Comparison of ENCODE assay signal across 15 mouse cellular contexts in the genomic region with DNA sequence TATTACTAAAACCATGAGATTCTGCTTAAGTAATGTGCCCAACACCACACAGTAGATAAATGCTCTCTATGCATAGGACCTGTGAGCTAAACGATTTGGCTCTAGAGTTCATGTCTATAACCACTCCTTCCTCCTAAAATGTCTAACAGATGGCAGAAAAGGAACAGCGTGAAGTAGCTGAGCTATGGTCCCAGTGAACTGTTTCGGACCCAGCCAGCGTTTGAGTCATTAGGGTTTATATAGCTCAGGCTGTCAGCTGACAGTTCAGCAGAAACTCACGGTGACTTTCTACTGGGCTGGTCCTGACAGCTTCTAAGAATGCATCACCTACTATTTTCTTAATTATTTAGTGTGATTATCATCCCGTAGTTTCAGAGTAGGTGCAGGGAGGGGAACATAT.
DNase-seq lines count a peak whose midpoint lies in the region; ATAC-seq and TF ChIP-seq lines count a peak whose summit lies in the region.
"Had no signal": no experiment of that assay in that cellular context is flagged by ENCODE, and none has a peak within 500 bp of the region (broad histone marks: within the 10 kb centered on the region; RNA-seq: fewer than 3 reads in every experiment).

No protein-coding gene starts in this region.

- peak; percentile 12; the same call in 1 of the 2 replicates for ATAC-seq in forebrain, postnatal 0 days
- no peak for ATAC-seq in forebrain, embryonic 13.5 days
- ATAC-seq: CD4-positive, CD25-positive, alpha-beta regulatory T cell, adult 4 months; intestine, embryonic 16.5 days had no signal

- H3K9ac ChIP-seq in forebrain, postnatal 0 days: no peak overlapping the region
- no peak overlapping the region for H3K9ac ChIP-seq in forebrain, embryonic 13.5 days
- H3K9ac ChIP-seq: heart, embryonic 13.5 days had no signal

- no peak for DNase-seq in forebrain, postnatal 0 days
- peak; percentile 31 for DNase-seq in kidney, adult 9 months
- no peak for DNase-seq in kidney, postnatal 4 days
- no peak for DNase-seq in limb, embryonic 10.5 days (ENCODE audit: low spot score)
- peak; percentile 18 for DNase-seq in mesoderm, embryonic 11.5 days (ENCODE audit: low read depth, low spot score)
- no peak for DNase-seq in adrenal gland, postnatal 25 days
- DNase-seq: heart, adult 11 months; heart, postnatal 36 days; left cerebral cortex, postnatal 4 days; right cerebral cortex, postnatal 14 days had no signal

- H3K27me3 ChIP-seq in forebrain, postnatal 0 days (ENCODE audit: insufficient read depth, low read length): no peaks in the 10 kb centered on the region
- H3K27me3 ChIP-seq in forebrain, embryonic 13.5 days: no peaks in the 10 kb centered on the region
- H3K27me3 ChIP-seq in limb, embryonic 10.5 days (ENCODE audit: low read depth, poor library complexity, severe bottlenecking): no peaks in the 10 kb centered on the region

- H3K27ac ChIP-seq in forebrain, postnatal 0 days (ENCODE audit: low read depth, low read length): no peak overlapping the region
- no peak overlapping the region for H3K27ac ChIP-seq in forebrain, embryonic 13.5 days
- peak overlapping the region; percentile 78 for H3K27ac ChIP-seq in limb, embryonic 10.5 days
- H3K27ac ChIP-seq: heart, embryonic 13.5 days had no signal

- 0 out of 2 replicates have a peak, but pooled peaks cover 3% of the 10 kb centered on the region for H3K4me1 ChIP-seq in forebrain, postnatal 0 days (ENCODE audit: insufficient read depth)
- H3K4me1 ChIP-seq in forebrain, embryonic 13.5 days: peaks cover 19% of the 10 kb centered on the region
- peaks cover 68% of the 10 kb centered on the region for H3K4me1 ChIP-seq in limb, embryonic 10.5 days
- H3K4me1 ChIP-seq: heart, embryonic 13.5 days had no signal

- WGBS in forebrain, postnatal 0 days: 56% methylated on average over 6 of the region's 6 CpGs
- 75% methylated on average over 6 of the region's 6 CpGs for WGBS in forebrain, embryonic 13.5 days
- 31% methylated on average over 6 of the region's 6 CpGs for WGBS in limb, embryonic 10.5 days

- no peak for TF ChIP-seq CTCF in forebrain, postnatal 0 days (IDR thresholded peaks at IDR 0.05; ENCODE audit: low read depth)

- no peak overlapping the region for H3K4me2 ChIP-seq in forebrain, postnatal 0 days (ENCODE audit: low read depth)
- no peak overlapping the region for H3K4me2 ChIP-seq in forebrain, embryonic 13.5 days
- H3K4me2 ChIP-seq: heart, embryonic 13.5 days had no signal

- no peak overlapping the region for H3K4me3 ChIP-seq in forebrain, postnatal 0 days (ENCODE audit: low read depth, low read length)
- no peak overlapping the region for H3K4me3 ChIP-seq in forebrain, embryonic 13.5 days
- H3K4me3 ChIP-seq in limb, embryonic 10.5 days: no peak overlapping the region
- H3K4me3 ChIP-seq: heart, embryonic 13.5 days had no signal

- H3K9me3 ChIP-seq in forebrain, postnatal 0 days (ENCODE audit: low read length): no peaks in the 10 kb centered on the region
- no peaks in the 10 kb centered on the region for H3K9me3 ChIP-seq in forebrain, embryonic 13.5 days (replicated peaks)
- H3K9me3 ChIP-seq in limb, embryonic 10.5 days (replicated peaks): no peaks in the 10 kb centered on the region
- H3K9me3 ChIP-seq: heart, embryonic 13.5 days had no signal

- no peaks in the 10 kb centered on the region; the same call in 1 of the 2 replicates for H3K36me3 ChIP-seq in forebrain, postnatal 0 days (ENCODE audit: insufficient read depth)
- H3K36me3 ChIP-seq in forebrain, embryonic 13.5 days (ENCODE audit: poor library complexity, severe bottlenecking): no peaks in the 10 kb centered on the region
- H3K36me3 ChIP-seq in limb, embryonic 10.5 days: no peaks in the 10 kb centered on the region
- H3K36me3 ChIP-seq: G1E; heart, embryonic 13.5 days had no signal

Comparison
In these comparisons a context has a peak if more than half of its experiments do, and no peak if none do; other contexts are left out.
1. DNase-seq: peak in kidney, adult 9 months (single experiment) and mesoderm, embryonic 11.5 days (single experiment); none in forebrain, postnatal 0 days (single experiment), kidney, postnatal 4 days (0 of 2), limb, embryonic 10.5 days (single experiment) and adrenal gland, postnatal 25 days (single experiment).